Mouse (Mus musculus) hindbrain, embryonic 12.5 days (tissue): ENCODE results near the gene Cdc42bpa. TPM values are rescaled to one million over a fixed set of nuclear protein-coding genes. Genes with fewer than 3 reads are reported as not detected.

Experiments used
- ATAC-seq: fragments of 200-750 bp; cut with Nextera tagmentation; 2 replicates; pipeline ENCODE4 v1.8.0; 2017; ENCODE audit warnings: moderate TSS enrichment; ENCODE audit not compliant: low FRiP score
- H3K27ac ChIP-seq: fragments of 300-500 bp; sonication (generic); 2 replicates; pipeline ENCODE4 v1.5.1; 2016; ENCODE audit warnings: mild to moderate bottlenecking
- H3K27me3 ChIP-seq: fragments of 300-500 bp; sonication (generic); 2 replicates; pipeline ENCODE4 v1.6.1; 2016; ENCODE audit warnings: mild to moderate bottlenecking
- H3K36me3 ChIP-seq: fragments of 300-500 bp; sonication (generic); 2 replicates; pipeline ENCODE4 v1.6.1; 2016; ENCODE audit warnings: mild to moderate bottlenecking
- H3K4me1 ChIP-seq: fragments of 300-500 bp; sonication (generic); 2 replicates; pipeline ENCODE4 v1.6.1; 2016
- H3K4me2 ChIP-seq: fragments of 300-500 bp; sonication (generic); replicated peaks from 2 replicates; pipeline ENCODE4 v1.6.1; 2016; ENCODE audit warnings: mild to moderate bottlenecking
- H3K4me3 ChIP-seq: fragments of 300-500 bp; sonication (generic); 2 replicates; pipeline ENCODE4 v1.5.1; 2016; ENCODE audit warnings: mild to moderate bottlenecking
- H3K9ac ChIP-seq: fragments of 300-500 bp; sonication (generic); 2 replicates; pipeline ENCODE4 v1.6.1; 2016; ENCODE audit warnings: mild to moderate bottlenecking, moderate library complexity
- H3K9me3 ChIP-seq: fragments of 300-500 bp; sonication (generic); replicated peaks from 2 replicates; pipeline ENCODE4 v1.6.1; 2016; ENCODE audit warnings: mild to moderate bottlenecking
- WGBS: fragments of 180-500 bp; shearing (Covaris S2); methylation state at CpG from one replicate; pipeline ENCODE4 v1.1.7; 2016; 5-methylcytosine and 5-hydroxymethylcytosine counted together
- polyA plus RNA-seq: library from polyadenylated mRNA; unstranded; fragments of >200 nt; fragmentation: Nextera tagmentation; extraction: Ambion mirVana; gene quantifications from 2 replicates; pipeline ENCODE4 v1.2.1, GENCODE M21; 2016

Gene Cdc42bpa
- polyA plus RNA-seq, 1 experiment from 2014 or later, result 22.3 TPM

- Histone ChIP-seq H3K9ac (no peak overlapping the region), H3K9me3 (no peaks in the 10 kb centered on the region), H3K4me2 (no peak overlapping the region), H3K27ac (no peak overlapping the region), H3K4me3 (no peak overlapping the region), H3K4me1 (peaks cover 10% of the 10 kb centered on the region), H3K27me3 (peaks cover 7% of the 10 kb centered on the region), H3K36me3 (no peaks in the 10 kb centered on the region)
- no peak for ATAC-seq
- WGBS, result 87% methylated on average over 8 of the region's 8 CpGs
Observed at GRCm38 (mm10) chr1:180191112-180191511, 230.8 kb downstream of the Cdc42bpa start.

DNA sequence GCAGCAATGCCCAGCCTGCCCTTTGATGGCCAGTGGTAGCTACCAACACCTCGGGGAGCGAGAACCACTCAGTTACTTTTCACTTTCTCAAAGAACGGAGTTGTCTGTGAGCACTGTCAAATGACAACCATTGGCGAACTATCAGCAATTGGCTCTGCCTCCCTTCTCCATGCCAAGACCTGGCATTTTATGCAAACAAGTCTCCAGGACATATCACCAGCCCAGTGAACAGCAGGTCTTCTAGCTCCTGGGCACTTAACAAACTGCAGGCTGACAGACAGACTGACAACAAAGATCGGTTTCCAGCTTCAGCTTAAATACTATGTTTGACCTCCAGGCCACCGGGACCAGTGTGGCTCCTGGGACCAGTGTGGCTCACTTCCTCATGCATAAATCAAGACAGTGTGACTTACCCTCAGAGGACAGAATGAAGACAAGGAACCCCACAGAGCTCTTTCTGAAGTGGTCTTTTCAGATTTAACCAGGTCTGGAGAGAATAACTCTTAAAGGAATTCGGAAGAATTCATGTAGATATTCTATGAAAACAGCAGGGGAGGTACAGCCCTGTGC is 231.5 kb downstream of the Cdc42bpa start:
- H3K4me3 ChIP-seq, result no peak overlapping the region
- no peaks in the 10 kb centered on the region for H3K9me3 ChIP-seq
- H3K36me3 ChIP-seq, result no peaks in the 10 kb centered on the region
- H3K4me2 ChIP-seq, result no peak overlapping the region
- no peak overlapping the region for H3K27ac ChIP-seq
- no peak for ATAC-seq
- H3K27me3 ChIP-seq, result peaks cover 7% of the 10 kb centered on the region
- H3K4me1 ChIP-seq, result peaks cover 14% of the 10 kb centered on the region
- 70% methylated on average over 7 of the region's 7 CpGs for WGBS
- no peak overlapping the region for H3K9ac ChIP-seq

DNA sequence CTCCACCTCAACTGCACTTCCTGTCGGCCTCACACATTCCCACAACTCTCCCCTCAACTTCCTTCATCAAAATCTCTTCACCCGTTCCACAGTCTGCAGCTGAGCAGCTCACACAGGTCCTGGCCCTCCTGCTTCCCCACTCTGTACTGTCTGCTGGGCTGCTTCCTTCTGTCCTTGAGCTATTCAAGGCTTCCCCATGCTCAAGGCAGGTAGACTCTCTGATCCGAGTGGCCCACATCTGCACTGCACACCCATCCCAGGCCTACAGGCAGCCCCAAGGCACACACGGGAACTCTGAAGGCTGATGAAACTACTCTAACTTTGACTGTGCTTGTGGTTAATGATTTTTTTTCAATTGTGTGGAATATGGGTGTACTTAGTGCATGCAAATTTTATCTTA is 232.6 kb downstream of the Cdc42bpa start:
- Histone ChIP-seq H3K27me3 (peaks cover 7% of the 10 kb centered on the region), H3K4me1 (peaks cover 14% of the 10 kb centered on the region), H3K36me3 (no peaks in the 10 kb centered on the region), H3K4me3 (no peak overlapping the region), H3K9me3 (no peaks in the 10 kb centered on the region), H3K9ac (no peak overlapping the region), H3K4me2 (no peak overlapping the region), H3K27ac (no peak overlapping the region)
- WGBS, result 60% methylated on average over 4 of the region's 4 CpGs
- no peak for ATAC-seq

DNA sequence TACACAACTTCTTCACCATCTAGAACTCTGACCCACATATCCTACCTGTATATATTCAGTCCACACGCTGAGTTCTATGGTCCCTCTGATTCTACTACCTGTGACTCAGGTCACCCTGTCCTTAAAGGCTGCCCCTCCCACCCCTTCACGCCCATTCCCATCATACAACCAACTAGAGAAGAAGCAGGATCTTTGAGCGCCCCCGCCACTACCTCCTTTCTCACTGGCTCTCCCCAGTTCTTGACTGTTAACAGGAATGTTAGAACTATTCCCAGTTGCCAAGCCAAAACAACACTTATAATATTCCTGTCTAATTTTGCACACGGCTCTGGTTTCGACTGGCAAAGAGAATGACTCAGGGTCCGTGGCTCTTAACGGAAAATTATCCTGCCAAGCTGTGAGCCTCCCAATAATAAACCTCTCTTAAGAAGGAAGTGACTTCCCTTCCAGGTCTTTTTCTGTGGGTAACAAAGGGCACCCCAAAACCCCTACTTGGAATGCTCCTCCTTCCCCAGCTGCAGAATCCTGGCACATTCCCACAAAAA is 233.2 kb downstream of the Cdc42bpa start:
- no peak overlapping the region for H3K4me2 ChIP-seq
- no peak overlapping the region for H3K9ac ChIP-seq
- H3K4me3 ChIP-seq, result no peak overlapping the region
- no peaks in the 10 kb centered on the region for H3K36me3 ChIP-seq
- no peak overlapping the region for H3K27ac ChIP-seq
- 80% methylated on average over 8 of the region's 8 CpGs for WGBS
- H3K9me3 ChIP-seq, result no peaks in the 10 kb centered on the region
- ATAC-seq, result no peak
- peaks cover 14% of the 10 kb centered on the region for H3K4me1 ChIP-seq
- H3K27me3 ChIP-seq, result peaks cover 7% of the 10 kb centered on the region

GRCm38 (mm10) chr1:180194048-180194447 is 233.8 kb downstream of the Cdc42bpa start:
- H3K4me1 ChIP-seq, result peaks cover 14% of the 10 kb centered on the region
- H3K36me3 ChIP-seq, result no peaks in the 10 kb centered on the region
- ATAC-seq, result no peak
- H3K9ac ChIP-seq, result no peak overlapping the region
- no peaks in the 10 kb centered on the region for H3K9me3 ChIP-seq
- no peak overlapping the region for H3K4me2 ChIP-seq
- peaks cover 7% of the 10 kb centered on the region for H3K27me3 ChIP-seq
- H3K27ac ChIP-seq, result no peak overlapping the region
- no peak overlapping the region for H3K4me3 ChIP-seq
- WGBS, result 89% methylated on average over 9 of the region's 9 CpGs

- Histone ChIP-seq H3K27ac (no peak overlapping the region), H3K27me3 (peaks cover 7% of the 10 kb centered on the region), H3K36me3 (no peaks in the 10 kb centered on the region), H3K4me1 (peaks cover 14% of the 10 kb centered on the region), H3K4me2 (peak overlapping the region; percentile 73), H3K4me3 (peak overlapping the region; percentile 61), H3K9me3 (no peaks in the 10 kb centered on the region), H3K9ac (0 out of 2 replicates have a peak overlapping the region, but pooled peaks have one; percentile 55)
- peak; percentile 29 for ATAC-seq
- 29% methylated on average over 9 of the region's 9 CpGs for WGBS
Observed at GRCm38 (mm10) chr1:180194781-180195471, 234.7 kb downstream of the Cdc42bpa start.

DNA sequence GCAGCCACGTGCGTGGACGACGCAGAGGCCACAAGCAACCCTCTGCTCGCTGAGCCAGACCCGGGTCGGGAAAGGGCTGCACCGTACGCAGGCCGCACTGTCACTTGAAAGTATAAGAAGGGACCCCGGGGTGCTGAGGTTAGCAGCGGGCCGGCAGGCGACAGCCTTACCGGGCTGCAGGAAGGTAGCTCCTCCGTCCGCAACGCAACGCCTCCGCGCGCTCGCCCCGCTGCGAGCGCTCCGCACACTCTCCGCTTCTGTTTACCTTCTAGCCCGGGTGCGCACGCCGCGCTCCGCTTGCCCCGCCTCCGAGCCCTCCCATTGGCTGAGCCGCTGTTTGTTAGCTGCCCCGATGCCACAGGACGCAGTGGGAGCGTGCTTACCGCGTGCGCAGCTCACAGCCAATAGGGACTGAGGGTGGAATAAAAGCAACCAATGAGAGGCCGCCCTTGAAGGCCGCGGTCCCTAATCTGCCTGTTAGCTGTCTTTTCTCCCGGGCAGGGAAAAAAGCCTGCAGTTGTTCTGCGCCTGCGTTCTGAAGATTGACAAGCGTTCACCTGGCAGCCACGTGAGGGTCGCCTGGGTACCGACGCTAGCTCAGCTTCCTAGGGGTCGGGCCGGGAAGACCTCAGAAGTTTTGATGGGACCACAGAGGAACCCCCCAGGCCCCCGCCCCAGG is 235.6 kb downstream of the Cdc42bpa start:
- H3K4me3 ChIP-seq, result peak overlapping the region; percentile 61

GRCm38 (mm10) chr1:180196508-180196907 is 236.2 kb downstream of the Cdc42bpa start:
- Histone ChIP-seq H3K9ac (peak overlapping the region; percentile 49; the same call in 1 of the 2 replicates), H3K27me3 (peaks cover 7% of the 10 kb centered on the region), H3K4me2 (peak overlapping the region; percentile 73), H3K9me3 (no peaks in the 10 kb centered on the region), H3K27ac (no peak overlapping the region), H3K4me3 (peak overlapping the region; percentile 61; the same call in 1 of the 2 replicates), H3K4me1 (peaks cover 14% of the 10 kb centered on the region), H3K36me3 (no peaks in the 10 kb centered on the region)
- 92% methylated on average over 9 of the region's 9 CpGs for WGBS
- ATAC-seq, result no peak

More for the DNA sequence above, 235.6 kb downstream of the Cdc42bpa start:
- Histone ChIP-seq H3K9ac (peak overlapping the region; percentile 55), H3K9me3 (no peaks in the 10 kb centered on the region), H3K27me3 (peaks cover 7% of the 10 kb centered on the region), H3K27ac (no peak overlapping the region), H3K4me2 (peak overlapping the region; percentile 73), H3K4me1 (peaks cover 14% of the 10 kb centered on the region), H3K36me3 (no peaks in the 10 kb centered on the region)
- ATAC-seq, result peak; percentile 100
- WGBS, result 1% methylated on average over 57 of the region's 57 CpGs

DNA sequence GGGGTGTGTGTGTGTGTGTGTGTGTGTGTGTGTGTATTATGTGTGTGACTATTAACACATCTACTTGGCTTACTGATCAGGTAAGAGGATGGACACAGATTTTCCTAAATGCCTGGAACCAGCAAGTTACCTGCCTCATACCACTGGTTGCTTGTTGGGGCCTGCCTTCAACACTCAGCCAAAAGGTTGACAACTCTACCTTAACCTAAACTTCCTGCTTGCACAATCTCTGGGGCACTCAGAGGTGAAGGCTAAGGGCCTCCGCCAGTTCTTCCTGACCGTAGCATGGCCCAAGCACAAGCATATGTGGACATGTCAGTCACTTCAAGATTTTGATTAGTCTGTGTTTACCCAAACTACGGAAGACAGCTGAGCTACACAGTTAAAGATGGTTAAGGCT is 237.7 kb downstream of the Cdc42bpa start:
- whole genome bisulfite sequencing, result 87% methylated on average over 3 of the region's 3 CpGs
- Histone ChIP-seq H3K4me3 (no peak overlapping the region), H3K27ac (no peak overlapping the region), H3K4me2 (no peak overlapping the region), H3K4me1 (peaks cover 14% of the 10 kb centered on the region), H3K9me3 (no peaks in the 10 kb centered on the region), H3K36me3 (no peaks in the 10 kb centered on the region), H3K27me3 (peaks cover 7% of the 10 kb centered on the region), H3K9ac (no peak overlapping the region)
- ATAC-seq, result no peak

DNA sequence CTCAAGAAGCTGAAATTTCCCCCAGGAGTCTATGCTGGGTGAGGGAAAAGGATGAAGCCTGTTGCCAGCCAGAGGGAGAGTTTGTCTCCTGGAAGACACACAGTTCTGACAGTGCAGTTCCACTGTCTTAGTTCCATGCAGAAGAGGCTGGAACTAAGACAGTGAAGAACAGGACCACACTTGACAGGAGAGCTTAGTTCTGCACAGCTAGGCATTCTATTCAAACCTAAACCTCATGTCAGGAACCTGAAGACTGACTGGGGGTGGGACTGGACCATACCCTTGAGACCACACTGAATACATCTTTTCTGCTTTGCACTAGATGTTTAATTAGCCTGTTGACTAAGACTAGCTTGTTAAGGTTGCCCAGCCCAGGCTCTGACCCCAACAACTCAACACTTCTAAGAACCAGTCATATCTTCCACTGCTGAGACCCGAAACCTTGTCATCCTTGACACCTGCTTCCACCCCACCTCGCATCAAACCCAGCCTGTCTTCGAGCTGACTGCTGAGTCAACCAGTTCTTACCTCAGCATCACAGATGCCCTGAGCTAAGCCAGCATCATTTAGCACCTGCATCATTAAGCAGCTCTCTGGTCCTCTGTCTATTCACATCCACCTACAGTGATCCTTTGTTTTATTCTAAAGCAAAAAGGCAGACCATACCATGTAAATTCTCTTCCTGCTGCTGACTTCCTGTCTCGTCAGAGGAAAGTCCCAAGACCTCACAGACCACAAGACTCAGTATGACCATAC is 238.9 kb downstream of the Cdc42bpa start, which contains the start of gene Coq8a:
Gene Coq8a (minus strand): TSS at position 644 of the 756 bp plus-strand sequence.
- Histone ChIP-seq H3K27ac (no peak within 1 kb of the TSS), H3K4me1 (peaks cover 14% of the 10 kb centered on the region), H3K27me3 (peaks cover 5% of the 10 kb centered on the region), H3K4me2 (no peak within 1 kb of the TSS), H3K4me3 (no peak within 1 kb of the TSS), H3K9ac (no peak within 1 kb of the TSS), H3K9me3 (no peaks in the 10 kb centered on the region), H3K36me3 (no peaks in the 10 kb centered on the region)
- ATAC-seq, result no peak
- WGBS, result 71% methylated on average over 4 of the region's 4 CpGs

- 71% methylated on average over 4 of the region's 4 CpGs for WGBS
- no peak overlapping the region for H3K9ac ChIP-seq
- peaks cover 13% of the 10 kb centered on the region for H3K4me1 ChIP-seq
- H3K27me3 ChIP-seq, result no peaks in the 10 kb centered on the region
- no peak for ATAC-seq
- no peaks in the 10 kb centered on the region for H3K36me3 ChIP-seq
- no peak overlapping the region for H3K4me3 ChIP-seq
- no peak overlapping the region for H3K27ac ChIP-seq
- no peak overlapping the region for H3K4me2 ChIP-seq
- no peaks in the 10 kb centered on the region for H3K9me3 ChIP-seq
Observed at GRCm38 (mm10) chr1:180199715-180200050, 239.4 kb downstream of the Cdc42bpa start.

DNA sequence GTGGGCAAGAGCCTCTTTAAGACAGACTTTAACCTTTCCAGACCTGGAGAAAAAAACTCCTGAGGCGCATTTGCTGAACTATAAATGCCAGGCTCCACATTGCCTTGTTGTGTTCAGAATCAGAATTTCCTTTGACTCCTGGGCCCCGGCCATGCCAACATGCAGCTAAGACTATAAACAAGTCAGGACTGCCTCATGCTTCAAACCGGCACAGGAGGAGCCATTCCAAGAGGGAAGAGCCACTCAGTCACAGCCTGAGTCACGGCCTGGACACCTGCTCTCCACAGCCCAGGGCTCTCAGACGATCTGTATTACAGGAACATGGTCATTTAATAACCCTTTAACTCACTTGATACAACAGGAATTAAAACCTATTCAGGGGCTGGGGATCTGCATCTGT is 240.4 kb downstream of the Cdc42bpa start:
- no peak overlapping the region for H3K9ac ChIP-seq
- 0 out of 2 replicates have a peak, but pooled peaks cover 4% of the 10 kb centered on the region for H3K9me3 ChIP-seq
- no peak for ATAC-seq
- no peak overlapping the region for H3K4me3 ChIP-seq
- no peak overlapping the region for H3K4me2 ChIP-seq
- H3K27ac ChIP-seq, result no peak overlapping the region
- H3K4me1 ChIP-seq, result peaks cover 5% of the 10 kb centered on the region; the same call in 1 of the 2 replicates
- 71% methylated on average over 5 of the region's 5 CpGs for WGBS
- no peaks in the 10 kb centered on the region for H3K27me3 ChIP-seq
- no peaks in the 10 kb centered on the region for H3K36me3 ChIP-seq
